Comparison of ENCODE assay signal across 8 mouse cellular contexts in genomic region chr2:84677270-84677967, GRCm38 (mm10). TPM values are rescaled to one million over a fixed set of nuclear protein-coding genes. Genes with fewer than 3 reads are reported as not detected.
DNase-seq lines count a peak whose midpoint lies in the region; ATAC-seq and TF ChIP-seq lines count a peak whose summit lies in the region.

No protein-coding gene starts in this region.

- 0 out of 2 replicates have a peak overlapping the region, but pooled peaks have one; percentile 2 for H3K27ac ChIP-seq in hindbrain, embryonic 11.5 days (ENCODE audit: low read depth, low read length)
- peak overlapping the region; percentile 14; the same call in 1 of the 2 replicates for H3K27ac ChIP-seq in midbrain, embryonic 11.5 days (ENCODE audit: low read depth, low read length)

- no peaks in the 10 kb centered on the region; the same call in 1 of the 2 replicates for H3K4me1 ChIP-seq in lung, adult 2 months (ENCODE audit: control insufficient read depth, insufficient read depth, low read length)
- H3K4me1 ChIP-seq in hindbrain, embryonic 11.5 days (replicated peaks; ENCODE audit: control insufficient read depth, insufficient read depth, low read length), result peaks cover 3% of the 10 kb centered on the region
- peaks cover 9% of the 10 kb centered on the region for H3K4me1 ChIP-seq in midbrain, embryonic 11.5 days (ENCODE audit: control insufficient read depth, insufficient read depth, low read length)

- no peak for TF ChIP-seq POLR2A in lung, adult 2 months (IDR thresholded peaks at IDR 0.05; ENCODE audit: borderline replicate concordance, extremely low read depth, low read depth, low read length)

- H3K27me3 ChIP-seq in hindbrain, embryonic 11.5 days (ENCODE audit: control insufficient read depth, insufficient read depth, low read length), result no peaks in the 10 kb centered on the region
- H3K27me3 ChIP-seq in midbrain, embryonic 11.5 days (ENCODE audit: control insufficient read depth, insufficient read depth, low read length), result no peaks in the 10 kb centered on the region

- H3K36me3 ChIP-seq in hindbrain, embryonic 11.5 days (ENCODE audit: control insufficient read depth, insufficient read depth, low read length), result 0 out of 2 replicates have a peak, but pooled peaks cover 2% of the 10 kb centered on the region
- H3K36me3 ChIP-seq in midbrain, embryonic 11.5 days (ENCODE audit: control insufficient read depth, insufficient read depth, low read length), result peaks cover 6% of the 10 kb centered on the region; the same call in 1 of the 2 replicates

- 8% methylated on average over 22 of the region's 22 CpGs for WGBS in lung, adult 2 months
- WGBS in hindbrain, embryonic 11.5 days, result 10% methylated on average over 22 of the region's 22 CpGs
- WGBS in midbrain, embryonic 11.5 days, result 10% methylated on average over 22 of the region's 22 CpGs

- 0 out of 2 replicates have a peak, but pooled peaks have one; percentile 29 for TF ChIP-seq CTCF in lung, adult 2 months (IDR thresholded peaks at IDR 0.05; ENCODE audit: insufficient read depth, low read length)

- peak; percentile 45 for ATAC-seq in common myeloid progenitor, adult 5-6 weeks (replicated peaks; ENCODE audit: low read depth, poor library complexity, severe bottlenecking)
- ATAC-seq in hindbrain, embryonic 11.5 days (ENCODE audit: low FRiP score), result peak; percentile 75
- peak; percentile 60 for ATAC-seq in midbrain, embryonic 11.5 days (ENCODE audit: low FRiP score)

- H3K9me3 ChIP-seq in hindbrain, embryonic 11.5 days (ENCODE audit: control insufficient read depth, low read length), result no peaks in the 10 kb centered on the region
- no peaks in the 10 kb centered on the region for H3K9me3 ChIP-seq in midbrain, embryonic 11.5 days (ENCODE audit: control insufficient read depth, low read length)

- peak overlapping the region; percentile 37 for H3K9ac ChIP-seq in hindbrain, embryonic 11.5 days (ENCODE audit: low read depth, low read length)
- H3K9ac ChIP-seq in midbrain, embryonic 11.5 days (ENCODE audit: low read length), result peak overlapping the region; percentile 71

- peak overlapping the region; percentile 91 for H3K4me3 ChIP-seq in lung, adult 2 months (replicated peaks; ENCODE audit: extremely low read depth, low read depth, low read length)
- peak overlapping the region; percentile 40 for H3K4me3 ChIP-seq in hindbrain, embryonic 11.5 days (ENCODE audit: low read depth, low read length)
- peak overlapping the region; percentile 65 for H3K4me3 ChIP-seq in midbrain, embryonic 11.5 days (ENCODE audit: low read depth, low read length)

- peak overlapping the region; percentile 31 for H3K4me2 ChIP-seq in hindbrain, embryonic 11.5 days (replicated peaks; ENCODE audit: low read depth, low read length)
- peak overlapping the region; percentile 73 for H3K4me2 ChIP-seq in midbrain, embryonic 11.5 days

- no peak for DNase-seq in lung, adult 2 months
- no peak for DNase-seq in lung, postnatal 25 days (ENCODE audit: low spot score)
- DNase-seq in hindbrain, embryonic 11.5 days (ENCODE audit: low spot score), result peak; percentile 58
- DNase-seq in midbrain, embryonic 11.5 days (ENCODE audit: low spot score, missing footprints), result peak; percentile 90
- no peak for DNase-seq in right cerebral cortex, postnatal 25 days
- DNase-seq in left cerebral cortex, adult 18-20 months (ENCODE audit: low spot score in 2 of 2), result no peak
- no peak for DNase-seq in thymus, postnatal 36 days

RNA-seq across cellular contexts. Expression of gene Gm28635, which starts 0.4 kb away (rescaled TPM):
- polyA plus RNA-seq in lung, adult 2 months (2012; rRNA removed), result not detected in 2 replicates
- total RNA-seq in common myeloid progenitor, adult 5-6 weeks (2017), result 6.6 TPM in 1 of 2 replicates, not detected in the other
- not detected in 2 replicates for polyA plus RNA-seq in hindbrain, embryonic 11.5 days (2014; fragmentation: Nextera tagmentation; extraction: Ambion mirVana)
- polyA plus RNA-seq in midbrain, embryonic 11.5 days (2014; fragmentation: Nextera tagmentation; extraction: Ambion mirVana), result not detected in 2 replicates
- 1 to 10 TPM; 5.8 to 6.1 TPM for total RNA-seq in left cerebral cortex, adult 18-20 months (2021)

RNA-seq across cellular contexts. Expression of gene Med19, which starts 0.8 kb away (rescaled TPM):
- polyA plus RNA-seq in lung, adult 2 months (2012; rRNA removed), result 6.9 and 8.9 TPM in 2 replicates
- total RNA-seq in common myeloid progenitor, adult 5-6 weeks (2017), result 33.2 and 39.2 TPM in 2 replicates
- 65.2 and 66.3 TPM in 2 replicates for polyA plus RNA-seq in hindbrain, embryonic 11.5 days (2014; fragmentation: Nextera tagmentation; extraction: Ambion mirVana)
- polyA plus RNA-seq in midbrain, embryonic 11.5 days (2014; fragmentation: Nextera tagmentation; extraction: Ambion mirVana), result 70.7 and 73.2 TPM in 2 replicates
- total RNA-seq in left cerebral cortex, adult 18-20 months (2021), result 10 to 100 TPM; 31.4 to 33.8 TPM

RNA-seq across cellular contexts. Expression of gene Tmx2, which starts 1.5 kb away (rescaled TPM):
- 41.8 and 57.7 TPM in 2 replicates for polyA plus RNA-seq in lung, adult 2 months (2012; rRNA removed)
- total RNA-seq in common myeloid progenitor, adult 5-6 weeks (2017), result 44.1 and 55.1 TPM in 2 replicates
- 185 and 190 TPM in 2 replicates for polyA plus RNA-seq in hindbrain, embryonic 11.5 days (2014; fragmentation: Nextera tagmentation; extraction: Ambion mirVana)
- 193 and 195 TPM in 2 replicates for polyA plus RNA-seq in midbrain, embryonic 11.5 days (2014; fragmentation: Nextera tagmentation; extraction: Ambion mirVana)
- total RNA-seq in left cerebral cortex, adult 18-20 months (2021), result 100 to 1,000 TPM; 235 to 251 TPM

RNA-seq across cellular contexts. Expression of gene Selenoh, which starts 6.8 kb away (rescaled TPM):
- polyA plus RNA-seq in lung, adult 2 months (2012; rRNA removed), result 40.4 and 51.7 TPM in 2 replicates
- total RNA-seq in common myeloid progenitor, adult 5-6 weeks (2017), result 74.6 and 105 TPM in 2 replicates
- polyA plus RNA-seq in hindbrain, embryonic 11.5 days (2014; fragmentation: Nextera tagmentation; extraction: Ambion mirVana), result 396 and 408 TPM in 2 replicates
- 450 and 473 TPM in 2 replicates for polyA plus RNA-seq in midbrain, embryonic 11.5 days (2014; fragmentation: Nextera tagmentation; extraction: Ambion mirVana)
- 10 to 100 TPM; 28.9 to 37.9 TPM for total RNA-seq in left cerebral cortex, adult 18-20 months (2021)

RNA-seq across cellular contexts. Expression of gene Btbd18, which starts 18.5 kb away (rescaled TPM):
- polyA plus RNA-seq in lung, adult 2 months (2012; rRNA removed), result 0.05 TPM in 1 of 2 replicates, not detected in the other
- total RNA-seq in common myeloid progenitor, adult 5-6 weeks (2017), result 0.05 TPM in 1 of 2 replicates, not detected in the other
- 0.20 and 0.27 TPM in 2 replicates for polyA plus RNA-seq in hindbrain, embryonic 11.5 days (2014; fragmentation: Nextera tagmentation; extraction: Ambion mirVana)
- 0.19 and 0.41 TPM in 2 replicates for polyA plus RNA-seq in midbrain, embryonic 11.5 days (2014; fragmentation: Nextera tagmentation; extraction: Ambion mirVana)
- not detected for total RNA-seq in left cerebral cortex, adult 18-20 months (2021)

Comparison
In these comparisons a context has a peak if more than half of its experiments do, and no peak if none do; other contexts are left out.
1. DNase-seq: peak in hindbrain, embryonic 11.5 days (single experiment) and midbrain, embryonic 11.5 days (single experiment); none in lung, adult 2 months (single experiment), lung, postnatal 25 days (single experiment), right cerebral cortex, postnatal 25 days (single experiment), left cerebral cortex, adult 18-20 months (0 of 2) and thymus, postnatal 36 days (0 of 2).
2. H3K4me3 ChIP-seq: peak in every context shown above with its lines; median percentile 91 in lung, adult 2 months; 65 in midbrain, embryonic 11.5 days; 40 in hindbrain, embryonic 11.5 days.
3. Peak in every context shown above with its lines, with median percentiles within 50 percentile points of each other: ATAC-seq.